Mouse (Mus musculus): ENCODE data around the gene Rab27a.
"Not testable (repeated sequence)": the region's sequence is repeated elsewhere in the genome, so short reads cannot be mapped to it uniquely, and the experiment has no call there.

The Rab27a gene

GRCm38 (mm10) chr9:73089222-73089920 is 44.7 kb downstream of the Rab27a start:
- in situ Hi-C loops (cut with MseI, MboI) = loop anchor here in 1 of 2 experiments (5.0 kb wide), 1 partner anchor 42 kb away; no protein-coding TSS in a partner anchor

- in situ Hi-C loops (cut with MseI, MboI) = loop anchor here in 1 of 2 experiments (5.0 to 10.0 kb wide), 2 partner anchors 48 to 125 kb away; partner anchors contain the start of genes Pigb and Rab27a
These were observed 45.5 kb downstream of the Rab27a start for GRCm38 (mm10) chr9:73090121-73090520.

- in situ Hi-C loops (cut with MseI, MboI) = loop anchor here in 1 of 2 experiments (5.0 to 10.0 kb wide), 2 partner anchors 49 to 127 kb away; partner anchors contain the start of genes Pigb and Rab27a
These were observed 47.1 kb downstream of the Rab27a start for GRCm38 (mm10) chr9:73091747-73092146.

- in situ Hi-C loops (cut with MseI, MboI) = loop anchor here in 1 of 2 experiments (5.0 to 10.0 kb wide), 2 partner anchors 52 to 130 kb away; partner anchors contain the start of genes Pigb and Rab27a
These were observed 49.9 kb downstream of the Rab27a start for GRCm38 (mm10) chr9:73094580-73094979.

- in situ Hi-C loops (cut with MseI, MboI) = loop anchor here in 1 of 2 experiments (10.0 kb wide), 1 partner anchor 133 kb away; no protein-coding TSS in a partner anchor
These were observed 53.2 kb downstream of the Rab27a start for GRCm38 (mm10) chr9:73097898-73098297.

GRCm38 (mm10) chr9:73101536-73101935 is 56.9 kb downstream of the Rab27a start, which contains the start of gene Khdc3:
Gene Khdc3, plus strand, starts transcription at chr9:73101836.
- in situ Hi-C loops (cut with MseI, MboI) = no loop called here

GRCm38 (mm10) chr9:73102181-73102580 is 57.5 kb downstream of the Rab27a start, which contains the start of gene Gm20509:
Gene Gm20509, plus strand, starts transcription at chr9:73102470.
- in situ Hi-C loops (cut with MseI, MboI) = no loop called here

GRCm38 (mm10) chr9:73103159-73103879 is 58.7 kb downstream of the Rab27a start:
- in situ Hi-C loops (cut with MseI, MboI) = no loop called here

- in situ Hi-C loops (cut with MseI, MboI) = no loop called here
These were observed 59.2 kb downstream of the Rab27a start for GRCm38 (mm10) chr9:73103880-73104198.

GRCm38 (mm10) chr9:73105141-73105540 is 60.5 kb downstream of the Rab27a start:
- in situ Hi-C loops (cut with MseI, MboI) = no loop called here

- in situ Hi-C loops (cut with MseI, MboI) = no loop called here
These were observed 61.1 kb downstream of the Rab27a start for GRCm38 (mm10) chr9:73105771-73106170.

- in situ Hi-C loops (cut with MseI, MboI) = no loop called here
These were observed 68.6 kb downstream of the Rab27a start, which contains the start of gene Rsl24d1 for GRCm38 (mm10) chr9:73112919-73113906. Gene Rsl24d1, plus strand, starts transcription at chr9:73113426.

GRCm38 (mm10) chr9:73116704-73117103 is 72.0 kb downstream of the Rab27a start:
- in situ Hi-C loops (cut with MseI, MboI) = not testable (repeated sequence)

GRCm38 (mm10) chr9:73118012-73118411 is 73.4 kb downstream of the Rab27a start:
- in situ Hi-C loops (cut with MseI, MboI) = no loop called here

- in situ Hi-C loops (cut with MseI, MboI) = no loop called here
These were observed 77.1 kb downstream of the Rab27a start for GRCm38 (mm10) chr9:73121735-73122134.

GRCm38 (mm10) chr9:73125043-73125570 is 80.5 kb downstream of the Rab27a start:
- in situ Hi-C loops (cut with MseI, MboI) = no loop called here

GRCm38 (mm10) chr9:73127457-73127856 is 82.8 kb downstream of the Rab27a start:
- in situ Hi-C loops (cut with MseI, MboI) = no loop called here

GRCm38 (mm10) chr9:73129875-73130274 is 85.2 kb downstream of the Rab27a start:
- in situ Hi-C loops (cut with MseI, MboI) = no loop called here

- in situ Hi-C loops (cut with MseI, MboI) = no loop called here
These were observed 85.9 kb downstream of the Rab27a start for GRCm38 (mm10) chr9:73130529-73130928.

- in situ Hi-C loops (cut with MseI, MboI) = no loop called here
These were observed 92.8 kb downstream of the Rab27a start for GRCm38 (mm10) chr9:73137341-73137886.

Data from mouse trophoblast stem cell (cell line).